Mouse (Mus musculus) thymus, postnatal 36 days (tissue): ENCODE results near the gene Hspg2.

Experiments used
- DNase-seq, 2 experiments: peaks; one replicate each; pipeline ENCODE4 v3.0.0; 2022; ENCODE audit warnings: mixed read lengths in 2 of 2

The Hspg2 gene

DNA sequence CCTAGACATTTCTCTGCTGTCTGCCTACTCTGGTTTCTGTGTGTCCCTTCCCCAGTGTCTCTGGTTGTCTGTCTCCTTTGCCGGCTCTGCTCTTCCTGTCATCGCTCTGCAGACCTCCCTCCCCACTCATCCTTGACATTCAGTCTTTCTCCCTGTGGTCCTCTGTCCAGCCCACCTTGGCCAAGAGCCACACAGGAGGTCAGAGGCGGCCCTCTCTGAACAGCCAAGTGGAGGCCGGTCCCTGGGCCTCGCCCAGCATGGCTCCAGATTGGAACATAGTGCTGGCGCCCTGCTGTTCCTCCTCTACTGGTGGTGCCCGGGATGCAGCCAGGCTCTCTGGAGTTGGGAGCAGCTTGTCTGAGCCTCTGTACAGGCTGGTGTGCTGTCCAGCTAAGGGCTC lies 34.2 kb downstream of the Hspg2 start:
- no peak for DNase-seq

- DNase-seq, result no peak
Measured at GRCm38 (mm10) chr4:137503509-137503971, 35.0 kb downstream of the Hspg2 start.

GRCm38 (mm10) chr4:137506629-137507028 lies 38.1 kb downstream of the Hspg2 start:
- no peak for DNase-seq

DNA sequence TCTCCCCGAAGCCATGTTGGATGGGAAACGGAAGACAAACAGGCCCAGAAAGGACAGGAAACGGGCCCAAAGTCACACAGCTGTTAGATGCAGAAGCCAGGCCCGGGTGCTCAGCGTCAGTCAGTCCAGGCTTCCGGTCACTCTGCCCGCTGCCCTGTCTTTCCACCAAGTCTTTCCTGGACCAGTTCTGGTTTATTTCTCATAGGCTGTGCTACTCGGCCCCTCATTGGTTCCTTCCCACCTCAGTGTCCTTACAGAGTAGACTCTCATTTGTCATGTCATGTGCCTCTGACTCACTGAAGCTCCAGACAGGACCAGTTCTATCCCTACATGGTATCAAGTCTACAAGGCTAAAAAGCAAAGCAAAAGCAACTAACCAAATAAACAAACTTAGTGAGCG lies 41.0 kb downstream of the Hspg2 start:
- no peak for DNase-seq

DNA sequence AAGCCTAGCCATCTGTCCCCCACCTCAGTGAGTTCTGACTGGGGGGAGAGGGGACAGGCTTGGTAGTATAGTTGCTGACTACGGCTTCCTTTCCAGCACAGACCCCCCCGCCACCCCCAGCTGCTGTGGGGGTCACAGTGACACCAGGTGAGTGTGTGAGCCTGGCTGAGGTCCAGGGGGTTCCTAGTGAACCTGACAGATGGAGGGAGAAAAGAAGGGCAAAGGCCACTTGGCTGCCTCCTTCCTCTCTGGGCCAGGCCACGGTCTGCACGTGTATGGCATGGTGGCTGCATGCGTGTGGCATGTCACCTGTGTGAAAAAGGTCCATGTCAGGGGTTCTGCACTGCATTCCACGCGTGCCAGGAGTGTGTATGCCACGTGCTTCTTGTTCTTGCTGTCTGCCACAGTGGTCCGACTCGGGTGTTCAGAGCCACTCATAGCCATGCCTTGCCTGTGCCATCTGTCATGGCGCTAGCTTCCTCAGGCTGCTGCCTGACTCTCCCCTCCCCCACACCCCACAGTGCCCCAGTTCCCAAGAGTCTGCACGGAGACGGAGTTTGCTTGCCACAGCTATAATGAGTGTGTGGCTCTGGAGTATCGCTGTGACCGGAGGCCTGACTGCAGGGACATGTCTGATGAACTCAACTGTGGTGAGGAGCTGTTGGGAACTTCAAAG lies 41.6 kb downstream of the Hspg2 start:
- peak; percentile 30 to 54 for DNase-seq

DNA sequence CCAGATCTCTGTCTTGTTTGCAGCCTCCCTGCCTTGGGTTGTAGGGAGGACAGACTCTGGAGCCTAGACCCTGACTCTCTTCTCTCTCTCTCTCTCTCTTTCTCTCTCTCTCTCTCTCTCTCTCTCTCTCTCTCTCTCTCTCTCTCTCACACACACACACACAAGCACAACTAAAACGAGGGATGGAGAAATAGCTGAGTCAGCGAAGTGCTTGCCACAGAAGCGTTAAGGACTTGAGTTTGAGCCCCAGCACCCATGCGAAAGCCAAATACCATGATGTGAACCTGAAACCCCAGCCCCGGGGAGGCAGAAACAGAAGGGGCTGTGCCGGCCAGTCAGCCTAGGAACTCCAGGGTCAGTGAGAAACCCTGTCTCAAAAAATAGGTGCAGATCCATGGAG lies 44.3 kb downstream of the Hspg2 start:
- DNase-seq, result no peak

GRCm38 (mm10) chr4:137517989-137518691 lies 49.6 kb downstream of the Hspg2 start:
- DNase-seq, result no peak

DNA sequence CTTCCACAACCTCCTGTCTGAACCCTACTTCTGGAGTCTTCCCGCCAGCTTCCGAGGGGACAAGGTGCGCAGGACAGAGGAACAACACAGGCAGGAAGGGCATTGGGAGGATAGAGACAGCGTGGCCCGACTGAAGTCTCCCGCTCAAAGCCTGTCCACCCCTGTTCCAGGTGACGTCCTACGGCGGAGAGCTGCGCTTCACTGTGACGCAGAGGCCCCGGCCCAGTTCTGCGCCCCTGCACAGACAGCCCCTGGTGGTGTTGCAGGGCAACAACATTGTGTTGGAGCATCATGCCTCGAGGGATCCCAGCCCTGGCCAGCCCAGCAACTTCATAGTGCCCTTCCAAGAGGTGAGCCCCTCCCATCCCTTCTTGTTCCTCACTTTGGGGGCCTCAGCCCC lies 50.2 kb downstream of the Hspg2 start:
- DNase-seq, result no peak

DNA sequence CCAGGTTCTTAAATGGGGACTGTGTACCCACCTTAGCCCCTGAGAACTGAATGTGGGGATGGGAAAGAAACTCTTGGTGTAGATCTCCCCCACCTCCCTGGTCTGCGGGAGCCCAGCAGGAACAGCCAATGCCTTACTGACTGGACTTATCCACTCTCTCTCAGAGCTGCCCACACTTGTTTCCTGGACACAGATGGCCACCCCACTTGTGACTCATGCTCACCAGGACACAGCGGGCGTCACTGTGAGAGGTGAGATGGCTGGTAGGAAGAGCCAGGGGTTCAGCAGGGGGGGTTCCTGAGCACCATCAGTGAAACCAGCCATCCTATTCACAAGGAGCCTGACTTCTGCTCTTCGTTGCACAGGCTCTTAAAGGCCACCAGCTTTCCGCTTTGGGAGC lies 51.8 kb downstream of the Hspg2 start:
- no peak for DNase-seq

DNA sequence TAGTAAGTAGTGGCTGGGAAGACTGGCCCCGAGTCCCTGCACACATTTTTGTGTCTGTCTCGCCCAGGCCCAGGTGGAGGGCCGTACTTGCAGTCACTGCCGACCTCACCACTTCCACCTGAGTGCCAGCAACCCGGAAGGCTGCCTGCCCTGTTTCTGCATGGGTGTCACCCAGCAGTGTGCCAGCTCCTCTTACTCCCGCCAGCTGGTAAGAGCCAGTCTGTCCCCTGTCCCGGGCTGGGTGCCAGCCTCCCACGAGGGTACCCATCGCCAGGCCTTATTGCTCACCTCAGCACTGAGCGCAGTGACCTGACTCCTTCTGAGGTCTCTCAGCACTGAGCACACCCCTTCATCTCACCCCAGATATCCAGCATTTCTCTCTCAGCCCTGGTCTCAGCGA lies 53.4 kb downstream of the Hspg2 start:
- DNase-seq, result no peak

- DNase-seq, result no peak
Measured at GRCm38 (mm10) chr4:137525426-137525825, 56.9 kb downstream of the Hspg2 start.

GRCm38 (mm10) chr4:137527368-137527767 lies 58.8 kb downstream of the Hspg2 start:
- no peak for DNase-seq

GRCm38 (mm10) chr4:137527872-137528271 lies 59.3 kb downstream of the Hspg2 start:
- DNase-seq, result no peak

- no peak for DNase-seq
Measured at GRCm38 (mm10) chr4:137540356-137540755, 71.8 kb downstream of the Hspg2 start.

DNA sequence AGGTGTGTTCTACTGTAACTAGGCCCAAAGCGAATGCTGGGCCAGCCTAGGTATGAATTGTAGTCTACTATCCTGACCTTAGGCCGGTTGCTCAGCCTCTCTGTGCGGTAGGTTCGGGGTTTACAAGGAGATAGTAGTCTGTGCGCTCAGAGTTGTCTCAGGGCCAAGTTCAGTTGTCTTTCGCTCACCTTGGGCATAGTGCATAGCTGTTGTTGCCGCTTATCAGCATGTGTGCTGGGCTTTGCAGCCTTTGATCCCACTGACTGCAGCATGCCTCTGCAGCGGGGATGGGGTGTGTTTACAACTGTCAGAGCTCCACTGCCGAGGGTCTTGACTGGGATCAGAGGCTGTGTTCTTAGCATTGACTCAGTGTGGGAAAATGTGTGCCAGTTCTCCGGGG lies 74.4 kb downstream of the Hspg2 start:
- DNase-seq, result no peak

GRCm38 (mm10) chr4:137545568-137545967 lies 77.0 kb downstream of the Hspg2 start:
- no peak for DNase-seq

DNA sequence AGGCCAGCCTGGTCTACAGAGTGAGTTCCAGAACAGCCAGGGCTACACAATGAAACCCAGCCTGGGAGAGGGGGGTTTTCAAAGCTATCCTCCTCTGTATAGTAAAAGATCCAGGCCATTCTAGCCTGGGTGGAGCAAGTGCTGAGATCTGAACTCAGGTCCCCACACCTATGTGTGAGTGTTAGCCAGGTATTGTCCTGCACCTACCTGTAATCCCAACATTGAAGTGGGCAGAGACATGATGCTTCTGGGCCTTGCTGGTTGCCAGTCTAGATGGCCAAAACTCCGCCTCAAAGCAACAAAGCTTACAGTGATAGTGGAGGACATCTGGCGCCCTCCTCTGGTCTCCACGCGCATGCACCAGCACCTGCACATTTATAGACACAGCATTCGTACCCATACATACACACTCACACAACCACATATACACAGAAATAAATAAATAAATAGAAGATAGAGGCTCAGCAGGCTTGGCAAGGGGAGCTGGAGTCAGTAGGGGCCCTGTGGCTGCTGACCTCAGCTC lies 77.5 kb downstream of the Hspg2 start:
- peak; percentile 20 to 24 for DNase-seq

- no peak for DNase-seq
Measured at GRCm38 (mm10) chr4:137553466-137553865, 84.9 kb downstream of the Hspg2 start.

DNA sequence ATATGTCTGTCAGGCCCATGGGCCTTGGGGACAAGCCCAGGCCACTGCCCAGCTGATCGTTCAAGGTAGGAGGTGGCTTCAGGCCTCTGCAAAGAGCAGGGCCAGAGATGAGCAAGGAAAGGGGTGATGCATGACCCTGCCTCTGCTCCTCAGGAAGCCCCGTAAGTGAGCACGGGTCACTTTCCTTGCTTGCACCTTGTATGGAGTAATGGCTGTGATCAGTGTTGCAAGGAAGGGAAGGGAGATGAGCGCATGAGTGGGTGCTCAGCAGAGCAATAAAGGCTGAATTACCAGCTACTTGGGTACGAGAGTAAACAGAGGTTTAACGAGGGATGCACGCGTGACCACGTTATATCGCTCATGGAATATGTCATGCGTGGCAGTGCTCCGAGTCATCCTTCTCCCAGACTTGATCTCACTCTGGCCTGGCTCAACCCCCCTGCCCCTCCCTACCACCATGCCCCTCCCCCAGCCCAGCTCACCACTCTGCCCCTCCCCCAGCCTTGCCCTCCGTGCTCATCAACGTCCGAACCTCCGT lies 88.2 kb downstream of the Hspg2 start:
- no peak for DNase-seq

DNA sequence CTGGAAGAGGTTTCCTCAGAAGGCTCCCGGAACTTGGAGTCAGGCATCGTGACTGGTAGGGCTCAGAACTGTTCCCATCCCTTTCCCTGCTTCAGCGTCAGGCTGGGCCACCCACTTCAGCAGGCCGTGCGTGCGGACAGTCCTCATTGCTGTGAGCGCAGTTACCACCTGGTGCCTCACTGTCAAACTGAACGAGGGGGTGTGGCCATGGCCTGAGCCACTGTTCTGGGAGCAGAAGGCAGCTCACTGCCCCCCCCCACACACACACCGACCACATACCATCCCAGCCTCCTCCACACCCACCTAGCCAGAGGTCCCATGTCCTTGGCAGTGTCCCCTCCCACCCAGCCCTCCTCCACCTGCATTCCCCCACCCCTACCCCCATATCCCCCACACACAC lies 101.3 kb downstream of the Hspg2 start:
- DNase-seq, result no peak

DNA sequence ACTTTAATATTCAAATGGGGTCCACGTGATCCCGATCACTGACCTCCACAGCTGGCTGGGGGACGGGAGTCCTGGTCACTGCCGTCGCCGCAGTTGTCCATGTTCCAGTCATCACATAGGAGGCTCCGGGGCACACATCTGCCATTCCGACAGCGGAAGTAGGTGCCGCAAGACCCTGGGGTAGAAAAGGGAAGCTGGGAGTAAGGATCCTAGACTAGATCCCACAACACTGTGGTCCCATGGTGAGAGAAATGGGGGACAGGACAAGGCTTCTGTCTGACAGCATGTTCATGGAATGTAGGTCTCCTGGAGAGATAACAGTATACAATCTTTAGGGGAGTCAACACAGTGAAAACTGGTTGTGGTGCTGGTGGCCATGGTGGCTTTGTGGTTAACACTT lies 105.9 kb downstream of the Hspg2 start, which contains the start of gene Ldlrad2:
Gene Ldlrad2 (minus strand): TSS at position 101 of the 400 bp plus-strand sequence.
- DNase-seq, result no peak

DNA sequence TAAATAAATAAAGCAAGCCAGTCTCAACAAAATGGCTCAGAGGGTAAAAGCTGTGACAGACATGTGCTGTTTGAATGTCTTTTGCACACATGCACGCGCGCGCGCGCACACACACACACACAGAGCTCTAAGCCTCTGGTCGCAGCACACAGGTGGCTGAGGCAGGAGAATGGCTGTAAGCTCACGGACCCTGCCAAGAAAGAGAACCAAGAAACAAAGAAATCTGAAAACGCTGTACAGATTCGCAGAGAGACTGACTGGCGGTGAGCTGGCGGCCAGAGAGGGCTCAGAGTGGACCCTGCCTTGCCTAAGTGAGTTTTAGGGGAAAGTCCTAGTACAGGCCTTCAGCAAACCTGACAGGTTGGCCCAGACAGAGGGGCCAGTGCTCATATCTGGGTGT lies 108.9 kb downstream of the Hspg2 start:
- no peak for DNase-seq

DNA sequence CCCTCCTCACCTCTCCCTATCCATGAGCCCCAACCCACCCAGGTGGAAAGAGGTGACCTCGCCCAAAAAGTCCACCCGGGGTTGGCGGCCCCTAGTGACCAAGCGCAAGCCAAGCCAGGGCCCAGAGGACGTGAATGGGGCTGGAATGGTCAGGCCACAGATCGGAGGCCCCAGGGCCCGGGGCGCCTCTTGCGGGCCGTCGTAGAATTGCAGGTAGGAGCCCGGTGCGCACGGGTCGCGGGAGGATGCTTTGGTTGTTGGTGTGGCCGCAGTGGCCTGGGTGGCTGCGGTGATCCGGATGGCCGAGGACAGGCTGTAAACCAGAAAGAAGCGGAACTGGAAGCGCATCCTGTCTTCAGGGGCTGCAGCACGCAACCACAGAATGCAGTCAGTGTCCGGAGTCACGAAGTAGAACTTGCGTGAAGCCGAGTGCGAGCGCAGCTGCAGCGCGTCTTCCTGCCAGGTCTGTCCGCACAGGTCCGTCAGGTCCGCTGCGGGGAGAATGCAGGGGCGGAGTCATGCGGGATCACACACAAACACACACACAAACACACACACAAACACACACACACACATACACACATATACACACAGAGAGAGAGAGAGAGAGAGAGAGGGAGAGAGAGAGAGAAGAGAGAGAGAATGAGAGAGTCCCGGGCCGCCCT lies 109.7 kb downstream of the Hspg2 start:
- DNase-seq, result peak; percentile 21 to 33
